Mouse (Mus musculus): ENCODE measurements around the gene Dynll2. TPM values are rescaled to one million over a fixed set of nuclear protein-coding genes. Genes with fewer than 3 reads are reported as not detected.
A peak's percentile ranks its signal among the peaks of the same experiment; 100 is the strongest.
"Not testable (repeated sequence)": the region's sequence is repeated elsewhere in the genome, so short reads cannot be mapped to it uniquely, and the experiment has no call there.

Dynll2 gene
- polyA plus RNA-seq, 1 experiment from 2014 or later = 25.6 TPM

DNA sequence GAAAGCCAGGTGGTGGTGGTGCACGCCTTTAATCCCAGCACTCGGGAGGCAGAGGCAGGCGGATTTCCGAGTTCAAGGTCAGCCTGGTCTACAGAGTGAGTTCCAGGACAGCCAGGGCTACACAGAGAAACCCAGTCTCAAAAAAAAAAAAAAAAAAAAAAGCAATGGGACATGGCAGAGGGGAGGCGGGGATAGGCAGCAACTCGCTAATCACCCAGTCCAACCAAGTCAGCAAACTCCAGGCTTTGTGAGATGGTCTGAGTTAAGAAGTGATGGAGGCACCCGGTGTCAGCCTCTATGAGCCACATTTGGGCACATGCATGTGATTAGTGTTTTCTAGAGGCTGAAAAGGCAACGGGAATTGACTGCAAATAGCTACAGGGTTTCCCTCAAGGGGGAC lies 10.3 kb downstream of the Dynll2 start:
- H3K4me3 ChIP-seq (ENCODE audit: low read length); H3K9ac ChIP-seq (ENCODE audit: low read length); ATAC-seq (replicated peaks; ENCODE audit: extremely low read depth, insufficient read depth, low FRiP score); H3K27me3 ChIP-seq (ENCODE audit: control insufficient read depth, insufficient read depth, low read length); H3K4me1 ChIP-seq (ENCODE audit: control insufficient read depth, insufficient read depth, low read length); H3K27ac ChIP-seq (ENCODE audit: low read length); H3K9me3 ChIP-seq (replicated peaks; ENCODE audit: control insufficient read depth, low read length); H3K4me2 ChIP-seq (ENCODE audit: low read depth, low read length): not testable (repeated sequence)
- peaks cover 32% of the 10 kb centered on the region for H3K36me3 ChIP-seq (ENCODE audit: control insufficient read depth, insufficient read depth)
- 81% methylated on average over 8 of the region's 8 CpGs for WGBS

GRCm38 (mm10) chr11:87974477-87975181 lies 12.7 kb downstream of the Dynll2 start:
- Histone ChIP-seq H3K36me3 (ENCODE audit: control insufficient read depth, insufficient read depth) (peaks cover 15% of the 10 kb centered on the region), H3K27me3 (ENCODE audit: control insufficient read depth, insufficient read depth, low read length) (no peaks in the 10 kb centered on the region; the same call in 1 of the 2 replicates), H3K4me3 (ENCODE audit: low read length) (no peak overlapping the region), H3K4me2 (ENCODE audit: low read depth, low read length) (no peak overlapping the region), H3K4me1 (ENCODE audit: control insufficient read depth, insufficient read depth, low read length) (peaks cover 2% of the 10 kb centered on the region; the same call in 1 of the 2 replicates), H3K27ac (ENCODE audit: low read length) (no peak overlapping the region), H3K9ac (ENCODE audit: low read length) (no peak overlapping the region), H3K9me3 (replicated peaks; ENCODE audit: control insufficient read depth, low read length) (no peaks in the 10 kb centered on the region)
- WGBS = 15% methylated on average over 11 of the region's 11 CpGs
- ATAC-seq (replicated peaks; ENCODE audit: extremely low read depth, insufficient read depth, low FRiP score) = peak; percentile 43; the same call in 1 of the 2 replicates

DNA sequence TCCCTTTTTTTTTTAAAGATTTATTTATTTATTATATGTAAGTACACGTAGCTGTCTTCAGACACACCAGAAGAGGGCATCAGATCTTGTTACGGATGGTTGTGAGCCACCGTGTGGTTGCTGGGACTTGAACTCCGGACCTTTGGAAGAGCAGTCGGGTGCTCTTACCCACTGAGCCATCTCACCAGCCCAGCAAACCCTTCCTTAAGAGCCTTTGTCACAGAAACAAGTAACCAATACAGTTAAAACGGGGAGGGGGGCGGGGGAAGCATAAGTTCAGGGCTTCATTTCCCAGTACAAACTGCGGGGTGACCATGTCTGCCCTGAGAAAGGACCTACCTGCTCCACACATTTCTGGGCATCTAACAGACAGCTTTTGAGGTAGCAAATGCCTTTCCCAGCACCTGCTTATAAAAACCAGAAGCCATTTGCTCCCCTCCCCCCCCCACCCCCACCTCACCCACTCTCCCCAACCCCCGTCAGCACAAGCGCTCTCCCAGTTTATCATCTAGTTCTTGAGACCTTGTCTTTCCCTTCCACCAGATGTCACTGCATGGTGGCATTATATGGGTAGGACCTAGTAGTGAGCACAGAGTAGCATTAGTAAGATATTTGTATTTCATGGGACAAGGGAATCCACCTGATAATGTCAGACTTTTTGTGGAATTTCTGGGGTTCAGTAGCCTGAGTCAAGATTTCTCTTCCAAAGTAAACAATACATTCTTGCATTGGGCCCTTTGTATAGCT lies 13.6 kb downstream of the Dynll2 start:
- peak; percentile 39; the same call in 1 of the 2 replicates for ATAC-seq (replicated peaks; ENCODE audit: extremely low read depth, insufficient read depth, low FRiP score)
- Histone ChIP-seq H3K27me3 (ENCODE audit: control insufficient read depth, insufficient read depth, low read length) (no peaks in the 10 kb centered on the region; the same call in 1 of the 2 replicates), H3K36me3 (ENCODE audit: control insufficient read depth, insufficient read depth) (peaks cover 8% of the 10 kb centered on the region), H3K4me2 (ENCODE audit: low read depth, low read length) (no peak overlapping the region), H3K4me1 (ENCODE audit: control insufficient read depth, insufficient read depth, low read length) (peaks cover 2% of the 10 kb centered on the region; the same call in 1 of the 2 replicates), H3K9me3 (replicated peaks; ENCODE audit: control insufficient read depth, low read length) (no peaks in the 10 kb centered on the region), H3K9ac (ENCODE audit: low read length) (no peak overlapping the region), H3K27ac (ENCODE audit: low read length) (no peak overlapping the region), H3K4me3 (ENCODE audit: low read length) (no peak overlapping the region)
- 44% methylated on average over 10 of the region's 10 CpGs for WGBS

DNA sequence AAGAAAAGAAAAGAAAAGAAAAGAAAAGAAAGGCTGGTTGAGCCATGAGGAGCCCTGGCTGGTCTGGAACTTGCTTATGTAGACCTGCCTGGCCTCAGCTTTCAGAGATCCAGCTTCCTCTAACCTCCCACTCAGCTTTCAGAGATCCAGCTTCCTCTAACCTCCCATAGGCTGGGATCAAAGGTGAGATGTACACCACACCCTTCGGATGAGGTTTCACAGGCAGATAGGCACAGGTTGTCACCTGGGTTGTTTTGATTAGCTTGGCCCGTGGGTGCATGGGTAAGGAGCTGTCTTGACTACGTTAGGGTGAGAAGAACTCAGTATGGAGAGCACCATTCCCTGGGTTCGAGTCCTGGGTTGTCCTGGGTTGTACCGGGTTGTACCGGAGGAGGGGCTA lies 14.5 kb downstream of the Dynll2 start:
- Histone ChIP-seq H3K4me2 (ENCODE audit: low read depth, low read length) (no peak overlapping the region), H3K9ac (ENCODE audit: low read length) (no peak overlapping the region), H3K36me3 (ENCODE audit: control insufficient read depth, insufficient read depth) (no peaks in the 10 kb centered on the region), H3K27ac (ENCODE audit: low read length) (no peak overlapping the region), H3K4me3 (ENCODE audit: low read length) (no peak overlapping the region), H3K4me1 (ENCODE audit: control insufficient read depth, insufficient read depth, low read length) (peaks cover 4% of the 10 kb centered on the region; the same call in 1 of the 2 replicates), H3K27me3 (ENCODE audit: control insufficient read depth, insufficient read depth, low read length) (no peaks in the 10 kb centered on the region; the same call in 1 of the 2 replicates), H3K9me3 (replicated peaks; ENCODE audit: control insufficient read depth, low read length) (no peaks in the 10 kb centered on the region)
- WGBS = 73% methylated on average over 6 of the region's 6 CpGs
- no peak for ATAC-seq (replicated peaks; ENCODE audit: extremely low read depth, insufficient read depth, low FRiP score)

GRCm38 (mm10) chr11:87968356-87969122 lies 18.8 kb downstream of the Dynll2 start:
- Histone ChIP-seq H3K9ac (ENCODE audit: low read length) (no peak overlapping the region), H3K27ac (ENCODE audit: low read length) (no peak overlapping the region), H3K36me3 (ENCODE audit: control insufficient read depth, insufficient read depth) (no peaks in the 10 kb centered on the region), H3K4me3 (ENCODE audit: low read length) (no peak overlapping the region), H3K9me3 (replicated peaks; ENCODE audit: control insufficient read depth, low read length) (no peaks in the 10 kb centered on the region), H3K27me3 (ENCODE audit: control insufficient read depth, insufficient read depth, low read length) (no peaks in the 10 kb centered on the region; the same call in 1 of the 2 replicates), H3K4me1 (ENCODE audit: control insufficient read depth, insufficient read depth, low read length) (peaks cover 6% of the 10 kb centered on the region; the same call in 1 of the 2 replicates), H3K4me2 (ENCODE audit: low read depth, low read length) (peak overlapping the region; percentile 64; the same call in 1 of the 2 replicates)
- WGBS = 17% methylated on average over 15 of the region's 20 CpGs
- no peak for ATAC-seq (replicated peaks; ENCODE audit: extremely low read depth, insufficient read depth, low FRiP score)

GRCm38 (mm10) chr11:87967692-87968289 lies 19.5 kb downstream of the Dynll2 start:
- WGBS = 2% methylated on average over 16 of the region's 17 CpGs
- H3K27me3 ChIP-seq (ENCODE audit: control insufficient read depth, insufficient read depth, low read length) = no peaks in the 10 kb centered on the region; the same call in 1 of the 2 replicates
- peak overlapping the region; percentile 61 for H3K9ac ChIP-seq (ENCODE audit: low read length)
- no peaks in the 10 kb centered on the region for H3K36me3 ChIP-seq (ENCODE audit: control insufficient read depth, insufficient read depth)
- H3K4me3 ChIP-seq (ENCODE audit: low read length) = peak overlapping the region; percentile 43
- H3K9me3 ChIP-seq (replicated peaks; ENCODE audit: control insufficient read depth, low read length) = no peaks in the 10 kb centered on the region
- peaks cover 6% of the 10 kb centered on the region; the same call in 1 of the 2 replicates for H3K4me1 ChIP-seq (ENCODE audit: control insufficient read depth, insufficient read depth, low read length)
- no peak; the same call in 1 of the 2 replicates for ATAC-seq (replicated peaks; ENCODE audit: extremely low read depth, insufficient read depth, low FRiP score)
- no peak overlapping the region for H3K27ac ChIP-seq (ENCODE audit: low read length)
- H3K4me2 ChIP-seq (ENCODE audit: low read depth, low read length) = peak overlapping the region; percentile 64

GRCm38 (mm10) chr11:87966214-87966613 lies 21.1 kb downstream of the Dynll2 start:
- Histone ChIP-seq H3K4me1 (ENCODE audit: control insufficient read depth, insufficient read depth, low read length) (peaks cover 6% of the 10 kb centered on the region; the same call in 1 of the 2 replicates), H3K9me3 (replicated peaks; ENCODE audit: control insufficient read depth, low read length) (no peaks in the 10 kb centered on the region), H3K4me3 (ENCODE audit: low read length) (no peak overlapping the region), H3K27ac (ENCODE audit: low read length) (no peak overlapping the region), H3K9ac (ENCODE audit: low read length) (no peak overlapping the region; the same call in 1 of the 2 replicates), H3K36me3 (ENCODE audit: control insufficient read depth, insufficient read depth) (no peaks in the 10 kb centered on the region), H3K4me2 (ENCODE audit: low read depth, low read length) (no peak overlapping the region), H3K27me3 (ENCODE audit: control insufficient read depth, insufficient read depth, low read length) (no peaks in the 10 kb centered on the region)
- ATAC-seq (replicated peaks; ENCODE audit: extremely low read depth, insufficient read depth, low FRiP score) = 0 out of 2 replicates have a peak, but pooled peaks have one; percentile 61
- 26% methylated on average over 10 of the region's 10 CpGs for WGBS

DNA sequence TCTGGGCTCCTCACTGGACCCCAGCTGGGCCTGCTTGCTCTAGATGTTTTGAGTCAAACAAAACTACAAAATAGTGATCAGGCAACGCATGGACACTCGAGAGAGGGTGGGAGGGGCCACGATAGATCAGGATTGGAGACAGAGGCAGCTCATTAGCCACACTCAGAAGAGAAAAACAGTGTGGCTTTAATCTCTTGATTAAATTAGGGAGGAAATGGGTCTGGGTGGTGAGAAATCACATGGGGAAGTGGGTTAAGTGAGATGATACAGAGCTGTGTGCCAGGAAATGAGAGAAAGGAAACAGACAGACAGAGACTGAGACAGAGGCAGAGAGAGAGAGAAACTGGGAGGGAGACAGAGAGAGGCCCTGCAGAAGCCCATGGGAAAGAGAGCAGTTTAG lies 22.0 kb downstream of the Dynll2 start:
- no peak overlapping the region for H3K4me3 ChIP-seq (ENCODE audit: low read length)

More for the DNA sequence above, 22.0 kb downstream of the Dynll2 start:
- WGBS = 47% methylated on average over 3 of the region's 3 CpGs
- Histone ChIP-seq H3K36me3 (ENCODE audit: control insufficient read depth, insufficient read depth) (no peaks in the 10 kb centered on the region), H3K27me3 (ENCODE audit: control insufficient read depth, insufficient read depth, low read length) (no peaks in the 10 kb centered on the region), H3K9ac (ENCODE audit: low read length) (no peak overlapping the region), H3K4me2 (ENCODE audit: low read depth, low read length) (no peak overlapping the region), H3K4me1 (ENCODE audit: control insufficient read depth, insufficient read depth, low read length) (peaks cover 6% of the 10 kb centered on the region; the same call in 1 of the 2 replicates), H3K27ac (ENCODE audit: low read length) (no peak overlapping the region), H3K9me3 (replicated peaks; ENCODE audit: control insufficient read depth, low read length) (no peaks in the 10 kb centered on the region)
- ATAC-seq (replicated peaks; ENCODE audit: extremely low read depth, insufficient read depth, low FRiP score) = no peak

All from heart, embryonic 16.5 days (tissue).